Mouse (Mus musculus) liver, embryonic 14.5 days (tissue): ENCODE measurements at regions not wholly inside any gene's neighbourhood (a gene's known extent, or its start where the extent isn't known, plus 50 kb on each side); places are given as distances from the start of the nearest gene placed in this dataset.

ENCODE experiments used
- ATAC-seq: fragments of 200-750 bp; cut with Nextera tagmentation; 2 replicates; pipeline ENCODE4 v1.8.0; 2017; ENCODE audit warnings: moderate number of reproducible peaks, mild to moderate bottlenecking, moderate library complexity; ENCODE audit not compliant: insufficient read depth
- DNase-seq, 3 experiments: peaks; one replicate each; pipeline ENCODE4 v3.0.0-alpha.2; 2012 to 2013; ENCODE audit warnings: low read depth in 3 of 3, low spot score in 3 of 3
- H3K27ac ChIP-seq: fragments of 300-500 bp; sonication (generic); 2 replicates; pipeline ENCODE4 v1.5.1; 2014; ENCODE audit warnings: moderate library complexity, mild to moderate bottlenecking, control low read depth, inconsistent platforms
- H3K27me3 ChIP-seq: fragments of 300-500 bp; sonication (generic); 2 replicates; pipeline ENCODE4 v1.6.1; 2014; ENCODE audit warnings: mild to moderate bottlenecking, low read length, moderate library complexity; ENCODE audit not compliant: control insufficient read depth, insufficient read depth
- H3K36me3 ChIP-seq: fragments of 300-500 bp; sonication (generic); replicated peaks from 2 replicates; pipeline ENCODE4 v1.6.1; 2014; ENCODE audit warnings: low read depth; ENCODE audit not compliant: control insufficient read depth, insufficient read depth
- H3K4me1 ChIP-seq, 2 experiments: fragments of 200-500 bp in 1 of 2; fragments of 300-500 bp in 1 of 2; sonication (generic) in 1 of 2; replicated peaks; 2 replicates each; pipeline ENCODE4 v1.6.1; 2012 to 2014; ENCODE audit warnings: antibody characterized with exemption in 1 of 2, inconsistent platforms in 1 of 2, low read length in 1 of 2; ENCODE audit not compliant: control insufficient read depth in 2 of 2, insufficient read depth in 2 of 2
- H3K4me2 ChIP-seq: fragments of 300-500 bp; sonication (generic); 2 replicates; pipeline ENCODE4 v1.6.1; 2014; ENCODE audit warnings: low read depth, mild to moderate bottlenecking, control low read depth, moderate library complexity
- H3K4me3 ChIP-seq, 2 experiments: fragments of 200-500 bp in 1 of 2; fragments of 300-500 bp in 1 of 2; sonication (generic) in 1 of 2; 2 replicates each; pipeline ENCODE4 v1.5.1; 2012 to 2014; ENCODE audit warnings: low read depth in 2 of 2, low read length in 2 of 2, mild to moderate bottlenecking in 2 of 2, control low read depth in 1 of 2, inconsistent platforms in 1 of 2, moderate library complexity in 1 of 2; ENCODE audit not compliant: insufficient read depth in 1 of 2
- H3K9ac ChIP-seq: fragments of 300-500 bp; sonication (generic); replicated peaks from 2 replicates; pipeline ENCODE4 v1.6.1; 2014; ENCODE audit warnings: mild to moderate bottlenecking, control low read depth, moderate library complexity
- H3K9me3 ChIP-seq: fragments of 300-500 bp; sonication (generic); 2 replicates; pipeline ENCODE4 v1.6.1; 2016; ENCODE audit warnings: low read length, mixed read lengths; ENCODE audit not compliant: control insufficient read depth
- CTCF ChIP-seq: IDR thresholded peaks from 2 replicates; pipeline ENCODE4 v1.5.1; 2016; ENCODE audit warnings: antibody characterized with exemption, low read depth, control low read depth
- EP300 ChIP-seq: IDR thresholded peaks from 2 replicates; pipeline ENCODE4 v1.6.1; 2016; ENCODE audit warnings: antibody characterized with exemption, low read depth
- WGBS: fragments of 180-500 bp; shearing (Covaris S2); extraction: QIAGEN DNeasy Blood & Tissue Kit; methylation state at CpG from one replicate; pipeline ENCODE4 v1.1.7; 2014; ENCODE audit not compliant: insufficient replicate concordance; 5-methylcytosine and 5-hydroxymethylcytosine counted together

GRCm38 (mm10) chr5:43045860-43046259 lies 187.1 kb upstream of the Cpeb2 start:
- WGBS: 27% methylated on average over 3 of the region's 3 CpGs

GRCm38 (mm10) chr5:43047316-43047715 lies 185.7 kb upstream of the Cpeb2 start:
- Histone ChIP-seq H3K36me3 (no peaks in the 10 kb centered on the region), H3K9ac (no peak overlapping the region), H3K4me3 (no peak overlapping the region), H3K9me3 (no peaks in the 10 kb centered on the region), H3K4me1 (no peaks in the 10 kb centered on the region), H3K27ac (no peak overlapping the region), H3K27me3 (no peaks in the 10 kb centered on the region), H3K4me2 (no peak overlapping the region)
- TF ChIP-seq CTCF (no peak), EP300 (no peak)
- DNase-seq: no peak
- no peak for ATAC-seq
- WGBS: 77% methylated on average over 2 of the region's 2 CpGs

More at GRCm38 (mm10) chr5:43045860-43046259, 187.1 kb upstream of the Cpeb2 start:
- no peak overlapping the region for H3K4me2 ChIP-seq
- no peak for TF ChIP-seq CTCF
- no peak for TF ChIP-seq EP300
- ATAC-seq: no peak
- no peak overlapping the region for H3K9ac ChIP-seq
- no peak overlapping the region for H3K4me3 ChIP-seq
- no peak overlapping the region for H3K27ac ChIP-seq
- H3K4me1 ChIP-seq: no peaks in the 10 kb centered on the region
- no peaks in the 10 kb centered on the region for H3K9me3 ChIP-seq
- H3K27me3 ChIP-seq: no peaks in the 10 kb centered on the region
- H3K36me3 ChIP-seq: no peaks in the 10 kb centered on the region
- DNase-seq: no peak

DNA sequence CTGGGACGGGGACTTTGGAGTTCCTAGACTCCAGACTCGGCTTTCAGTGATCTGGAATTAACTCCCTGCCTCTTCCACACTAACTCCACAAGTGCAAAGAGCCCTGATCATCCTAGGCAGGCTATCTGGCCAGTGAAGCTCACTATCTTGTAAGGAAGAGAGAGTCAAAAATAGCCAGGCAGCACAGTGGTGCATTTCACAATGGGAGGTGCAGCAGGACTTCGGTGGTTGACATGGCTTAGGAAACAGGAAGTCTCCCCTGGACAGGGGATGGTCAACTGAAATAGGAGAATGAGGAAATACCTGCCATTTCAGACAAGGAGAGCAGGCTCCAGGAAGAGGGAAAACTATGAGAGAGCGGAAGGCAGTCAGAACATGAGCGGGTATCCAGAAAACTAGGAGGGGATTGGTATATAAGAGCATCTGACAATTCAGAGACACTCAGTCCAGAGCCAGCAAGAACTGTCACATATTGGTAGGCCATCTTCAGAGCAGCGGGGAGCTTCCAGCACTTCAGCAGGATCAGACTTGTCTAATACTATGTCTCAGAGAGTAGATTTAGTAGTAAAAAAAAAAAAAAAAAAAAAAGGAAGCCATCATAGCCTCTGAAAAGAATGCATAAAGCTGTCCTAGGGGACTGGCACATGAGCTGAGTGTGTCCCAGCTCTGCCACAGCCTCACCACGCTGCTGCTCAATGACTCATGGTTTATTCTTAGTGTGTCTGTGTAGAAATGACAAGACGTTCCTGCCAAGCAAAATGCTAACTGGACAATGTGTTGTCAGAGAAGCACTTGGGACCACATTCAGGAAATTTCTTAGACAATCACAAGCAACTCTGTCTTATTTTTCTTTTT lies 184.5 kb upstream of the Cpeb2 start:
- ATAC-seq (no peak), DNase-seq (no peak)
- no peaks in the 10 kb centered on the region for H3K27me3 ChIP-seq
- no peaks in the 10 kb centered on the region for H3K36me3 ChIP-seq
- TF ChIP-seq CTCF (no peak), EP300 (no peak)
- H3K4me3 ChIP-seq: no peak overlapping the region
- no peaks in the 10 kb centered on the region for H3K9me3 ChIP-seq
- no peak overlapping the region for H3K27ac ChIP-seq
- WGBS: 29% methylated on average over 8 of the region's 8 CpGs
- H3K9ac ChIP-seq: no peak overlapping the region
- H3K4me2 ChIP-seq: no peak overlapping the region
- H3K4me1 ChIP-seq: no peaks in the 10 kb centered on the region

DNA sequence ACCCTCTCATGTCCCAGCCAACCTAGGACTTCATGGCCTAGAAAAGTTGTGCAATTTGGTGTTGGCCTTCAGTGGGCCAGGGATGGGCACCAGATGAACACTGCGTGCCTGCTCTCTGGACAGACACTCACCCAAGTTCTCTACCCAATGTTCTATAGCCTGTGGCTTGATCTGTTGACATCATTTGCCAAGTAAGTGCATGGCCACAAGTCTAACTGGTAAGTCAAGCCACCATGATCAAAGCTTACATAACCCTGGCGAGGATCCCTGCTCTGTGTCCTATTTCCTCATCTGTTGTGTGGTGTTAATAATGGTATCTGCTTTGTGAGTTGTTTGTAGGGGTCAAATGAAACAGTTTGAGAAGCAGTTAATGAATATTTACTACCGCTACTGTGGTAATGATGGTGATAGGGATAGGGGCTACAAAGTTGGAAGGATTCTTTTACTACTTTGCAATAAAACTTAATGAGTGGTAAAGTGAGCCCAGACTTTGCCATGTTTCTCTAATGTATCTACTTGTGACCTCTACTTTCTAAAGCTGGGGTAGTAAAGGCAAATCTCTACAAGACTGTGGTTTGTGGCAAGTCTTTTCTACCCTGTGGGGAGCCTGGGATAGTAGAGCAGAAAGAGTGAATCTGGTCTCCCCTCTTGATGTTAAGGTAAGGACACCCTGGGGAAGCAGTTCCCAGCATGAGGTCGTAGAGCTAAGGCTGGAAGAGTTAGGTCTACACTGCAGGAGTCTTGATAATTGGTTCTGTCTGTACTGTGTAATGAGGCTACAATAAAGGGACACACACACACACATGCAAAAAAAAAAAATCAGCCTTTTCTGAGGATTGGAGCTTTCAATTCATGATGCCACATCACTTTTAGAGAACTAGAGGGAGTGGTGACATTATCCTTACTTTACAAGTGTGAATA lies 183.3 kb upstream of the Cpeb2 start:
- 57% methylated on average over 4 of the region's 4 CpGs for WGBS

DNA sequence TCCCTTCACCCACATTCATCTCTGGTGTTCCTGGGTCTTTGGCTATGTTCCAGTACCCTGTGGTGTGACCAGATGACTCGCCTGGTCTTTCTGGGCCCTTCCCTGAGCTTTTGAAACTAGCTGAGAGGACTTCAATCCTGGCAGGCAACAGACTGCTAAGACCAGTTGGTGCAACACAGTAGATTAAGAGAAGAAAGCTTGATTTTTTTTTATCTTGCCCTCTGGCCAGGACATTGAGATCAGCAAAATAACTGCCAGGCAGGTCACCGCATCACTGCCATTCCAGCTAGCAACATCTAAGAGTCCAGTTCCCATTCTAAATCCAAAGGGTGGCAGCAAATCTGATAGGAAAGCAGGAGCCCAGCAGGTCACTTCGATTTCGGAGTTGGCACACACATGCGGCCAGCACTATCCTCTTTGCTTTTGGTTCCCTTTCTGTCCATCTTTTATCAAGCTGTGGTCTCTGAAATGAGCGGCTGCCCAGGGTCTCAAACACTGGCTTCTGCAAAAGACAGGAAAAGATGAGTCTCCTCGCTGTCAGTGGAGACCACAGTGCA lies 181.9 kb upstream of the Cpeb2 start:
- no peak overlapping the region for H3K9ac ChIP-seq
- no peak overlapping the region for H3K27ac ChIP-seq
- H3K36me3 ChIP-seq: no peaks in the 10 kb centered on the region
- ATAC-seq: no peak
- WGBS: 30% methylated on average over 7 of the region's 7 CpGs
- no peak for DNase-seq
- TF ChIP-seq EP300 (no peak), CTCF (no peak)
- no peak overlapping the region for H3K4me2 ChIP-seq
- no peaks in the 10 kb centered on the region for H3K4me1 ChIP-seq
- no peaks in the 10 kb centered on the region for H3K27me3 ChIP-seq
- no peak overlapping the region for H3K4me3 ChIP-seq
- no peaks in the 10 kb centered on the region for H3K9me3 ChIP-seq

More for the DNA sequence above, 183.3 kb upstream of the Cpeb2 start:
- Histone ChIP-seq H3K9me3 (no peaks in the 10 kb centered on the region), H3K27ac (no peak overlapping the region), H3K9ac (no peak overlapping the region), H3K4me2 (no peak overlapping the region), H3K27me3 (no peaks in the 10 kb centered on the region), H3K4me1 (no peaks in the 10 kb centered on the region), H3K36me3 (no peaks in the 10 kb centered on the region), H3K4me3 (no peak overlapping the region)
- no peak for ATAC-seq
- TF ChIP-seq EP300 (no peak), CTCF (no peak)
- DNase-seq: no peak
